Mouse (Mus musculus): ENCODE measurements around the gene 1700013F07Rik.

The 1700013F07Rik gene

GRCm38 (mm10) chr3:108536517-108537260 is 2.7 kb downstream of the 1700013F07Rik start, which contains the start of gene 5330417C22Rik:
Gene 5330417C22Rik, minus strand, starts transcription at chr3:108536536.
- in situ Hi-C loops (cut with MboI; ENCODE audit: unreplicated experiment in 2 of 2): loop anchor here in 1 of 2 experiments (5.0 to 25.0 kb wide), 3 partner anchors 101 to 951 kb away; no protein-coding TSS in a partner anchor

DNA sequence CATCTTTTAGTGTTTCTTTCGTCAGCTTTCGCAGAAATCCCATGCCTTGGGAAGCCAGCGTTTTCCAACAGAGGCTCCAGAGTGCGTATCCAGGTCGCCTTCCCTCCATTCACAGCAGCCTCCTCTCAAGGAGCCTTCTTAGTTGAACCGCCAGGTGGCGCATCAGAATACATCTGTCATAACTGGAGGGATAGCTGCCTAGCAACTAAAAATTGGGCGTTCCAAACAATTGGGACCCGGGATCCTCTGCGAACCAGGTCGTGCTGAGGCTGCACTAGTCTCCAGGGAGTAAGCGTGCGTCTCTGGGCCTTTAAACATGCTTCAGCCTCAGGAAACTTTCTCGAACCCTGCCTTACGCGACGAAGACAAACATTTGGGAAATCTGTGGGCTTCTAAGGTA is 3.4 kb downstream of the 1700013F07Rik start:
- in situ Hi-C loops (cut with MboI; ENCODE audit: unreplicated experiment in 2 of 2): loop anchor here in 1 of 2 experiments (5.0 to 25.0 kb wide), 3 partner anchors 100 to 950 kb away; no protein-coding TSS in a partner anchor

- in situ Hi-C loops (cut with MboI; ENCODE audit: unreplicated experiment in 2 of 2): loop anchor here (10.0 to 25.0 kb wide), 2 partner anchors 945 to 953 kb away; no protein-coding TSS in a partner anchor
These were observed 8.3 kb downstream of the 1700013F07Rik start for GRCm38 (mm10) chr3:108542299-108542698.

DNA sequence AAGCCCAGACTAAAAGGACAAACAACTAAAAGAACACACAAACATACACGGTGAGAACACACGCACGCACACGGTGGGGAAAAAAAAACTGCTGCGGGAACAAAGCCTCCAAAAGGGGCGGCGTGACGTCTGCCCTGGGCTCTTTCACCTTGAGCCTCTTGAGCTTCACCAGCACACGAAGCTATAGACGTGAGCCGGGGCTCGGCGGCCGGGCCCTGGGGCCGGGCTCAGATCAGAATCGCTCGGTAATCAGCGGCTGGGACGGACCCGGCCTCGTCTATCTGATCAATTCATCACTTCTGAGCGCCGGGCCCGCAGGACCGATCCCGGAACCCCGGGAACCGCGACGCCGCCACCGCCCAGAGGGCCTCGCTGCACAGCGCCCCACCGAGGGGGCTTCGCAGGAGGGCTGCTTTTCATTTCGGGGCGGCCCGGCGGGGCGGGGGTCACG is 20.2 kb downstream of the 1700013F07Rik start:
- in situ Hi-C loops (cut with MboI; ENCODE audit: unreplicated experiment in 2 of 2): loop anchor here (10.0 to 25.0 kb wide), 5 partner anchors 101 to 392 kb away; partner anchors contain the start of genes Clcc1 (in 1 of the 2), Gpr61 (in 1 of the 2) and Sars (in 1 of the 2)

DNA sequence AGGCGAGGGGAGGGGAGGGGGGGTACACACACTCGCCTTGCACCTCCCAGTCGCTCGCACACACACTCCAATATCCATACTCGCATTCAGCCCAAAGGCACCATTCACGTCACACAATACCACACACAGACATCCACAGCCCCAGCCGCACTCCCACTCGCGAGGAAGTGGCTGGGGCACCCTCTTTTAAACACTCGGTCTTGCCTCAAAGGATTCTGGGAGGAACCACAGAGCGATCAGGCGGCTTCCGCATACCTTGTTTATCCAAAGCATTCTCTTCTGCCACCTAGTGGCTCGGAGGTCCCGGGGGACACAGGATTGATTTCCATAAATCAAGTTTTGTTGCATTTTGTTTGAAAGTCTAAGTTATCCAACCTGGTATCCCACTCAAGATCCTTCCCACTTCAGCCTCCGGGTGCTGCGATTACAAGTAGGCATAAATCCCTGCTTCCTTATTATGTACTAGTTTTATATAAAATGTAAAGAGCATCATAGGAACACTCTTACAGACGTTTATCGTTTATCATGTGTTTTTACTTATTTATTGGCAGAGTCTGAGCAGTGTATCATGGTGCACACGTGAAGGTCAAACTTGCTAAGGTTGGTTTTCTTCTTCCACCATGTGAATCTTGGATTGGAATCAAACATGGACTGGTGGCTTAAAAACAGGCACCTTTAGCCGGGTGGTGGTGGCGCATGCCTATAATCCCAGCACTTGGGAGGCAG is 20.8 kb downstream of the 1700013F07Rik start:
- in situ Hi-C loops (cut with MboI; ENCODE audit: unreplicated experiment in 2 of 2): loop anchor here (10.0 to 25.0 kb wide), 5 partner anchors 100 to 392 kb away; partner anchors contain the start of genes Clcc1 (in 1 of the 2), Gpr61 (in 1 of the 2) and Sars (in 1 of the 2)

GRCm38 (mm10) chr3:108557888-108558287 is 23.9 kb downstream of the 1700013F07Rik start:
- in situ Hi-C loops (cut with MboI; ENCODE audit: unreplicated experiment in 2 of 2): loop anchor here (10.0 to 25.0 kb wide), 5 partner anchors 97 to 396 kb away; partner anchors contain the start of genes Clcc1 (in 1 of the 2), Gpr61 (in 1 of the 2) and Sars (in 1 of the 2)

- in situ Hi-C loops (cut with MboI; ENCODE audit: unreplicated experiment in 2 of 2): loop anchor here (5.0 to 25.0 kb wide), 3 partner anchors 75 to 400 kb away; partner anchors contain the start of genes Gpr61 (in 1 of the 2) and Prpf38b (in 1 of the 2)
These were observed 28.3 kb downstream of the 1700013F07Rik start, which contains the start of gene Tmem167b for GRCm38 (mm10) chr3:108562133-108562730. Gene Tmem167b, minus strand, starts transcription at chr3:108562466.

DNA sequence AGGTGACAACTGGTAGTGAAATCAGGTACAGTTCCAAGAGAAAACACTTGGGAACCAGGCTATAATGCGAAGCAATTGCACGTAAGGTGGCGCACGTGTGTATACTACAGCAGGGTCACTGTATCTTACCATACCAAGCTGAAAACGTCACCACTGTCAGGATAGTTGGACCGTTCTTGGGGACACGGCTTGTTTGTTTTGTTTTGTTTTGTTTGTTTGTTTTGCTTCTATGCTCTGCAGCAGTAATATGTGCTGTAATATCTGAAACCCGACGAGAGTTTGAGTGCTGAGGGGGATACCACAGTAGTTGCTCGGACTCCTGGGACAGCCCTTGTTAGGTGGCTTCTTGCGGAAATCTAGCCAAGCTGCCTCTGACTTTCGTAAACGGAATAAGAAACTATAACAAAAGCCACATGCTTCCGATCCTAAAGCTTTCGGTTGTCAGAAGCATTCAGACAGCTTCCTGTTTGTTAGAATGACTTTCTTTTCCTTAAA is 28.9 kb downstream of the 1700013F07Rik start:
- in situ Hi-C loops (cut with MboI; ENCODE audit: unreplicated experiment in 2 of 2): loop anchor here (5.0 to 25.0 kb wide), 3 partner anchors 74 to 401 kb away; partner anchors contain the start of genes Gpr61 (in 1 of the 2) and Prpf38b (in 1 of the 2)

- in situ Hi-C loops (cut with MboI; ENCODE audit: unreplicated experiment in 2 of 2): loop anchor here (5.0 to 25.0 kb wide), 3 partner anchors 74 to 401 kb away; partner anchors contain the start of genes Gpr61 (in 1 of the 2) and Prpf38b (in 1 of the 2)
These were observed 29.4 kb downstream of the 1700013F07Rik start for GRCm38 (mm10) chr3:108563309-108563708.

DNA sequence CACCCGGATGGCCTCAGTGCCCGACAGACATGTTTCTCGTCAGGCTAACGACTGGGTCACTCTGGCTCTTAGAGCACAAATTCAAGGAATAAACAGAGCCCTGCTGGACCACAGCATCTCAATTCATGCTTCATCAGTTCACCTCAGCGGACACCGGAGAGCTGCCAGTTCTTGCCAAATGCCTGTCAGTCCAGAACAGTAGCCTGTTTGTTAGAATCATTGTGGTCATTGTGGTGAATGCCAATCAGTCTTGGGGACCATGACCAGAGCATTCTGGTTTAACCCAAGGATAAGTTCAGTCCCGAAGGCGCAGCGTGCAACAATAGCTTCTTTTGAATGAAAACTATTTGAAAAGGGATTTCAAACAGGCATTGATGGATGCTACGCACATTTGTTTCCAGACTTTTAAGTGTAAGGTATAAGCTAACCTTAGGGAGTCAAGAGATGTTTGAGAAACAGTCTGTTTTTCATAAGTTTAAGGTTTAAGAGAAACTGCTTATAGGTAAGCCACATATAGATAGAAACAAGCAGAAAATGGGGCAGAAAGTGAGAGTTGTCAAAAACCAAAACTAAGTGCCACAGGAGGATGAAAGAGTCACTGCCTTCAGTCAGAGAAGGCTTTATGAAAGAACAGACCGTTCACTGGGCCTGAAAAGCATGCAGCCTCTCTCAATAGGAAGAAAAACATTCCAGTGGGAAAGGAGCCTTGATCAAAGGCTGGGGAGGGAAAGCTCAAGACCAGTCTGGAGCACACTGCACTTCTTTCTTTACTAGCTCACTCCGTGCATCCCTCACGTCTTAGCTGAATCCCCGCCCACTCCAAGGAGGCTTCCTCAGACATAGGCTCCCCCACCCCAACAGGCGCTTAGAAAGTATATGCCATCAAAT is 34.3 kb downstream of the 1700013F07Rik start:
- in situ Hi-C loops (cut with MboI; ENCODE audit: unreplicated experiment in 2 of 2): loop anchor here in 1 of 2 experiments (10.0 to 25.0 kb wide), 2 partner anchors 347 to 406 kb away; partner anchors contain the start of genes Gpr61 and Prpf38b

GRCm38 (mm10) chr3:108569636-108570035 is 35.7 kb downstream of the 1700013F07Rik start:
- in situ Hi-C loops (cut with MboI; ENCODE audit: unreplicated experiment in 2 of 2): loop anchor here in 1 of 2 experiments (10.0 to 25.0 kb wide), 2 partner anchors 345 to 407 kb away; partner anchors contain the start of genes Gpr61 and Prpf38b

DNA sequence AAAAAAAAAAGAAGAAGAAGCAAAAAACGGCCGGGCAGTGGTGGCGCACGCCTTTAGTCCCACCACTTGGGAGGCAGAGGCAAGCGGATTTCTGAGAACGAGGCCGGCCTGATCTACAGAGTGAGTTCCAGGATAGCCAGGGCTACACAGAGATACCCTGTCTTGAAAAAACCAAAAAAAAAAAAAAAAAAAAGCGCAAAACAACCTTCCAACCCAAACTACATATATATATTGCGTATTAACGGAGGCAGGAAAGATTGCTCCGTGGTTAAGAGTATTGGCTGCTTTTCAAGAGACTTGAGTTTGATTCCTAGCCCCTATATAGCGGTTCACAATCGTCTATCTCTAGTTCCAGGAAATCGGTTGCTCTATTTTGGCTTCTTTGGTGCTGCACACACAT is 36.9 kb downstream of the 1700013F07Rik start:
- in situ Hi-C loops (cut with MboI; ENCODE audit: unreplicated experiment in 2 of 2): loop anchor here in 1 of 2 experiments (25.0 kb wide), 1 partner anchor 409 kb away; the partner anchor contains the start of gene Gpr61

GRCm38 (mm10) chr3:108571443-108572294 is 37.7 kb downstream of the 1700013F07Rik start, which contains the start of gene Taf13:
Gene Taf13, plus strand, starts transcription at chr3:108571698.
- in situ Hi-C loops (cut with MboI; ENCODE audit: unreplicated experiment in 2 of 2): loop anchor here in 1 of 2 experiments (25.0 kb wide), 1 partner anchor 409 kb away; the partner anchor contains the start of gene Gpr61

- in situ Hi-C loops (cut with MboI; ENCODE audit: unreplicated experiment in 2 of 2): loop anchor here in 1 of 2 experiments (25.0 kb wide), 1 partner anchor 410 kb away; the partner anchor contains the start of gene Gpr61
These were observed 38.5 kb downstream of the 1700013F07Rik start for GRCm38 (mm10) chr3:108572309-108573010.

GRCm38 (mm10) chr3:108574018-108574417 is 40.1 kb downstream of the 1700013F07Rik start:
- in situ Hi-C loops (cut with MboI; ENCODE audit: unreplicated experiment in 2 of 2): loop anchor here in 1 of 2 experiments (25.0 kb wide), 1 partner anchor 412 kb away; the partner anchor contains the start of gene Gpr61

- in situ Hi-C loops (cut with MboI; ENCODE audit: unreplicated experiment in 2 of 2): no loop called here
These were observed 50.6 kb downstream of the 1700013F07Rik start for GRCm38 (mm10) chr3:108584580-108584979.
